Mouse (Mus musculus) CD8-positive naive resting alpha-beta T cell, adult 2 months (primary cell): ENCODE data around the gene Kif11.

Source experiments
- DNase-seq, 2 experiments: peaks; one replicate each; pipeline ENCODE4 v3.0.0; 2022; ENCODE audit warnings: low read depth in 2 of 2, low spot score in 2 of 2

Kif11 gene

GRCm38 (mm10) chr19:37375755-37376615, at the start of gene Kif11:
Kif11 (plus strand) TSS chr19:37376403.
- peak; percentile 93 to 97 for DNase-seq

- DNase-seq = no peak
Observed at GRCm38 (mm10) chr19:37327216-37327615, 49.0 kb upstream of the Kif11 start.

GRCm38 (mm10) chr19:37332726-37333125, 43.5 kb upstream of the Kif11 start:
- no peak for DNase-seq

- no peak for DNase-seq
Observed at GRCm38 (mm10) chr19:37333357-37333756, 42.8 kb upstream of the Kif11 start.

- DNase-seq = no peak
Observed at GRCm38 (mm10) chr19:37335392-37335791, 40.8 kb upstream of the Kif11 start.

GRCm38 (mm10) chr19:37337752-37338151, 38.5 kb upstream of the Kif11 start, which contains the start of gene Ide:
Ide (minus strand) TSS chr19:37337852.
- no peak for DNase-seq

- DNase-seq = no peak
Observed at GRCm38 (mm10) chr19:37340495-37340894, 35.7 kb upstream of the Kif11 start.

- no peak for DNase-seq
Observed at GRCm38 (mm10) chr19:37340931-37341330, 35.3 kb upstream of the Kif11 start.

GRCm38 (mm10) chr19:37343899-37344298, 32.3 kb upstream of the Kif11 start:
- DNase-seq = no peak

- DNase-seq = no peak
Observed at GRCm38 (mm10) chr19:37346258-37346657, 29.9 kb upstream of the Kif11 start.

- DNase-seq = no peak
Observed at GRCm38 (mm10) chr19:37348331-37348730, 27.9 kb upstream of the Kif11 start.

- DNase-seq = no peak
Observed at GRCm38 (mm10) chr19:37348952-37349351, 27.3 kb upstream of the Kif11 start.

GRCm38 (mm10) chr19:37352756-37353155, 23.4 kb upstream of the Kif11 start:
- no peak for DNase-seq

- DNase-seq = no peak
Observed at GRCm38 (mm10) chr19:37353331-37353730, 22.9 kb upstream of the Kif11 start.

- DNase-seq = no peak
Observed at GRCm38 (mm10) chr19:37360044-37360443, 16.2 kb upstream of the Kif11 start.

- DNase-seq = no peak
Observed at GRCm38 (mm10) chr19:37362545-37362944, 13.7 kb upstream of the Kif11 start.

- DNase-seq = no peak
Observed at GRCm38 (mm10) chr19:37363128-37363939, 12.9 kb upstream of the Kif11 start.

- no peak for DNase-seq
Observed at GRCm38 (mm10) chr19:37368990-37369389, 7.2 kb upstream of the Kif11 start.

GRCm38 (mm10) chr19:37369921-37370320, 6.3 kb upstream of the Kif11 start:
- DNase-seq = no peak

GRCm38 (mm10) chr19:37370356-37370755, 5.8 kb upstream of the Kif11 start:
- peak; percentile 3 to 22 for DNase-seq

- DNase-seq = no peak
Observed at GRCm38 (mm10) chr19:37374941-37375754, 1.1 kb upstream of the Kif11 start.
